ENCODE assay signal across 8 mouse cellular contexts in genomic region chr15:101128181-101129089, GRCm38 (mm10). TPM values are rescaled to one million over a fixed set of nuclear protein-coding genes. Genes with fewer than 3 reads are reported as not detected.
A peak's percentile ranks its signal among the peaks of the same experiment; 100 is the strongest.
DNase-seq lines count a peak whose midpoint lies in the region; ATAC-seq lines count a peak whose summit lies in the region.

Acvrl1 (plus strand) TSS chr15:101128522.

- H3K27ac ChIP-seq in forebrain, embryonic 16.5 days (ENCODE audit: low read length): no peak within 1 kb of the TSS
- no peak within 1 kb of the TSS for H3K27ac ChIP-seq in midbrain, embryonic 15.5 days

- H3K27me3 ChIP-seq in forebrain, embryonic 16.5 days (replicated peaks; ENCODE audit: control insufficient read depth, insufficient read depth, low read length): peaks cover 27% of the 10 kb centered on the region
- H3K27me3 ChIP-seq in midbrain, embryonic 15.5 days (replicated peaks): peaks cover 40% of the 10 kb centered on the region

- H3K36me3 ChIP-seq in forebrain, embryonic 16.5 days (ENCODE audit: control insufficient read depth, insufficient read depth): no peaks in the 10 kb centered on the region
- no peaks in the 10 kb centered on the region for H3K36me3 ChIP-seq in midbrain, embryonic 15.5 days (replicated peaks)

- no peaks in the 10 kb centered on the region for H3K9me3 ChIP-seq in forebrain, embryonic 16.5 days (ENCODE audit: control insufficient read depth, low read length)
- H3K9me3 ChIP-seq in midbrain, embryonic 15.5 days: no peaks in the 10 kb centered on the region

- H3K4me2 ChIP-seq in forebrain, embryonic 16.5 days (ENCODE audit: low read length): peak within 1 kb of the TSS; percentile 27; the same call in 1 of the 2 replicates
- H3K4me2 ChIP-seq in midbrain, embryonic 15.5 days: peak within 1 kb of the TSS; percentile 44

- intact Hi-C loops in left cerebral cortex, postnatal 25 days (cut with DNase I): no loop called here

- ATAC-seq in forebrain, embryonic 16.5 days: no peak
- peak; percentile 9 to 25; a peak in 2 of 4 replicates for ATAC-seq in hematopoietic stem cell, adult 5-6 weeks (replicated peaks in 1 of 2; ENCODE audit: insufficient read depth in 1 of 2, low FRiP score in 2 of 2, low TSS enrichment in 1 of 2, low read depth in 1 of 2, poor library complexity in 2 of 2, severe bottlenecking in 2 of 2)
- no peak for ATAC-seq in midbrain, embryonic 15.5 days (replicated peaks)

- peak within 1 kb of the TSS; percentile 24; the same call in 1 of the 2 replicates for H3K9ac ChIP-seq in forebrain, embryonic 16.5 days (replicated peaks; ENCODE audit: low read depth, low read length)
- H3K9ac ChIP-seq in midbrain, embryonic 15.5 days: peak within 1 kb of the TSS; percentile 23; the same call in 1 of the 2 replicates

- peaks cover 2% of the 10 kb centered on the region; the same call in 1 of the 2 replicates for H3K4me1 ChIP-seq in forebrain, embryonic 16.5 days (replicated peaks; ENCODE audit: control insufficient read depth, insufficient read depth, low read length)
- H3K4me1 ChIP-seq in midbrain, embryonic 15.5 days: peaks cover 7% of the 10 kb centered on the region

- DNase-seq in lung, adult 18-20 months: peak; percentile 74
- no peak for DNase-seq in lung, postnatal 25 days (ENCODE audit: low spot score)
- DNase-seq in left cerebral cortex, postnatal 25 days (ENCODE audit: low spot score in 2 of 2): no peak
- no peak for DNase-seq in adipocyte (ENCODE audit: low spot score)
- no peak for DNase-seq in right cerebral cortex, postnatal 10 days (ENCODE audit: low spot score in 2 of 2)

- peak within 1 kb of the TSS; percentile 20 for H3K4me3 ChIP-seq in forebrain, embryonic 16.5 days (replicated peaks; ENCODE audit: low read length)
- peak within 1 kb of the TSS; percentile 25 for H3K4me3 ChIP-seq in midbrain, embryonic 15.5 days

- 3% methylated on average over 46 of the region's 46 CpGs for WGBS in forebrain, embryonic 16.5 days
- 6% methylated on average over 46 of the region's 46 CpGs for WGBS in midbrain, embryonic 15.5 days

RNA-seq across cellular contexts. Expression of gene Acvrl1, which starts in this region (rescaled TPM):
- polyA plus RNA-seq in forebrain, embryonic 16.5 days (2015; fragmentation: Nextera tagmentation; extraction: Ambion mirVana): 8.0 and 8.4 TPM in 2 replicates
- total RNA-seq in hematopoietic stem cell, adult 5-6 weeks (2017): 2.0 and 4.8 TPM in 2 replicates
- total RNA-seq in left cerebral cortex, postnatal 25 days (2021): 10 to 100 TPM; 12.3 to 12.5 TPM
- 8.6 and 8.7 TPM in 2 replicates for polyA plus RNA-seq in midbrain, embryonic 15.5 days (2015; fragmentation: Nextera tagmentation; extraction: Ambion mirVana)

Comparison
In these comparisons a context has a peak if more than half of its experiments do, and no peak if none do; other contexts are left out.
1. DNase-seq: peak in lung, adult 18-20 months (2 of 2); none in lung, postnatal 25 days (single experiment), left cerebral cortex, postnatal 25 days (0 of 2), adipocyte (single experiment) and right cerebral cortex, postnatal 10 days (0 of 2).
2. ATAC-seq: peak in hematopoietic stem cell, adult 5-6 weeks (2 of 2); none in forebrain, embryonic 16.5 days (single experiment) and midbrain, embryonic 15.5 days (single experiment).